Mouse (Mus musculus) stomach, postnatal 0 days (tissue): ENCODE data around the gene Trim25.

Experiments
- CTCF ChIP-seq: IDR thresholded peaks from 2 replicates; pipeline ENCODE4 v1.5.1; 2016; ENCODE audit warnings: antibody characterized with exemption, low read depth, mild to moderate bottlenecking, moderate library complexity
- EP300 ChIP-seq: optimal IDR thresholded peaks from 2 replicates; pipeline ENCODE3; 2016; ENCODE audit warnings: antibody characterized with exemption

DNA sequence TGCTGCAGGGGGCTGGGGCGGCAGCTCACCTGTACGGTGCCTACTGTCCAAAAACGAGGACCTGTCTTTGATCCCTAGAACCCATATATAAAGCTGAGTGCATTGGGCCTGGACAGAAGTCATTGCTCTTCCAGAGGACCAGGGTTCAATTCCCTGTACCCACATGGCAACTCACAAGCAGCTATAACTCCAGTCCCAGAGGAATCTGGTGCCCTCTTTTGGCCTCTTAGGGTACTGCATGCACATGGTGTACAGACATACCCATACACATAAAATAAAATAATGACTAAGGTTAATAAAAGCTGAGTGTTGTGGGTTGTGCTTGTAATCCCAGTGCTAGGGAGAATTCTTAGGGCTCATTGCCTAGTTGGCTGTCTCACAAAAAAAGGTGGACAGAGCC, 66.1 kb downstream of the Trim25 start:
- peak; percentile 59 for TF ChIP-seq CTCF
- no peak for TF ChIP-seq EP300
